Mouse (Mus musculus): ENCODE data around the gene C8a. TPM values are rescaled to one million over a fixed set of nuclear protein-coding genes. Genes with fewer than 3 reads are reported as not detected.

C8a gene
- 0.08 and 0.26 TPM in 2 replicates for polyA plus RNA-seq (2012; ENCODE audit: low replicate concordance)

DNA sequence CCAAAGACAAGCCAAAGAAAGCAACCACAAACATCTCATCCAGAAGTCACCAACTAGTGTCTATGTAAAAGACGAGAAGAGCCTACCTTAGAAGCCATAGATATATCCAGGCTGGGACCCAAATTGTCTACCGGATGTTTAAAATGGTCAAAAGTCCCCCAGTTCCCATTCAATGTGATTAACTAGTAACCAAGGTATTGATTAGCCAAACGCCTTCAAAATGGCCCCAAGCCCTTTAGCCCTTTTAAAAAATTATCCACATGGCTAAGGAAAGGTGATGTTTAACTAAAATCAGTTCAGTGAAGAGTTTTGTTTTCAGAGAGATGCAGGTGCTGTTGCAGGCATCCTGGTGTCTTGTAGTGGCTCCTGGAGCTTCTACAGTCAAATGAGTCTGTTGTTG is at the start of gene C8a:
TSS of gene C8a (minus strand) at position 76 of the 400 bp plus-strand sequence.

DNA sequence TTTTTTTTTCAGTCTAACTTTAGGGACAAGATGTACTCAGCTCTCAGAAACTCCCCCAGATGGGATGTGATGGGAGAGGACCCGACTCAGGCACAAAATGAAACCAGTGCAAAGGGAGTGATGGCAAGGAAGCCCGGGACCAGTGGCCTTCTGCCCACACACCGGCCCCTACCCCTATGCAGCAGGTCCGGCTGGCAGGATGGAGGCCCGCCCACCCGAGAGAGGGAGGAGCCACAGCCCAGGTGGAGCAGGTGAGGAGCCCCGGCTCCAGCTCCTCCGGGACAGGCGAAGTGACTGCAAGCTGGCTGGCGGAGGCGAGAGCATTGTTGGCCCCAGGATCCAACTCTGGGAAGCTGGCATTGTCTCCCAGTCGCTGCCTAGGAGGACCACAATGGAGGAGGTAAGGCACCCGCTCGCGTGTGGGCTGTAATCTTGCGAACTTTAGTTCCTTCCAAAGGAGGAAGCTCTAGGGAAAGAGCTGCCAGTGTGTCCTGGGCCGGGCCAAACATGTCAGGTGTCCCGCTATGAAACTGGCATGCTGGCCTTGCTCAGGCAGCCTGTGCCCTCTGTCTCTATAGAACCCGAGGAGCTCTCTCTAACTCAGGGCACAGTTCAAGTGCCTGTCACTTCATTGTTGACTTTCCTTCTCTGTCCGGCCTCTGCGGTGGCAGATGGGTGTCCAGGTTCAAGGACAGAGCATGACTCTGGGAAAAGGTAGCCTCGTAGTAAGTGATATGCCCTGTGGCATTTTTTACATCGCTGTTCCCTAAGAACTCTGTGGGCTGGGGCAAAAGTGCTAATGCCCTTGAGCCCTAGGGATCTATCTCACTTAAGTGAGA is 37.3 kb upstream of the C8a start, which contains the start of gene Fyb2:
TSS of gene Fyb2 (plus strand) at position 166 of the 839 bp plus-strand sequence.

DNA sequence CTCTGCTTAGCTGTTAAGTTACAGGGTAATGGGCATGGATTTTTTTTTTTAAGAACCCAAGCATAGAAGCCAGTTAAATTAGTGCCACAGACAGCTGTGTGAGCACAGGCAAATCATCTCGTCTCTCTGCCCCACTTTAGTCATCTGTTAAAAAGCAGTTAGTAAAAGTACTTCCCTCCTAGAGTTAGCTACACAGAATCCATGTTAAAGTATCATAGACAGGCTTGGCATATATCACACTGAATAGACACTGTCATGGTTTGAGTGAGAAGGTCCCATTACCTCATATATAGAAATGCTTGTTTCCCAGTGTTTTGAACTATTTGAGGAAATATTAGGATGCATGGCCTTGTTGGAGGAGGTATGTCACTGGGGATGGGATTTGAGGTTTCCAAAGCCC is 19.2 kb downstream of the C8a start, which contains the start of gene Gm17662:
TSS of gene Gm17662 (plus strand) at position 301 of the 400 bp plus-strand sequence.

DNA sequence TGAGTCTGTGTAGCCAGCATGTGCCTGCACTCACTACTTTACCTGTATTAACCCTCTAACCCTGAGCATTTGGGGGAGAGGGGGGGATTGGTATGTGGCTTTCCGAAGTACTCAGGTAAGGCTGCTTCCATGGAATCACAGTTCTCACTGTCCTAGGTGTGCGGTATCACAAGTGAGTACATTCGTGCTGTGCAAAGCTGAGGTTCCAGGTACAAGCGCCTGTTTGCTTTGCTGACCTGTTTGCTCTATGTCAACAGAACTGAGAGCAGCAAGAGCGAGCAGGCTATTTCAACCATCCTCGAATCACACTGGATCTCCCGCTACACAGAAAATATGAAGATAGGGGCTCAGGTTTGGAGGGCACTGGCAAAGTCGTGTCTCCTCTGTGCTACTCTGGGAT is 110.1 kb downstream of the C8a start, which contains the start of gene C8b:
TSS of gene C8b (plus strand) at position 253 of the 400 bp plus-strand sequence.

Other genes starting within 250 kb of the C8a start
- not detected in 2 replicates for gene C8b, start 110.1 kb downstream of the C8a start, polyA plus RNA-seq (2012; ENCODE audit: low replicate concordance)
- not detected in 2 replicates for gene Gm17662, start 19.1 kb downstream of the C8a start, polyA plus RNA-seq (2012; ENCODE audit: low replicate concordance)
- 0.22 TPM in 1 of 2 replicates, not detected in the other for gene Fyb2, start 37.1 kb upstream of the C8a start, polyA plus RNA-seq (2012; ENCODE audit: low replicate concordance)
- 0.02 TPM in 1 of 2 replicates, not detected in the other for gene Prkaa2, start 233.5 kb upstream of the C8a start, polyA plus RNA-seq (2012; ENCODE audit: low replicate concordance)

All from hematopoietic multipotent progenitor cell, adult 10-12 weeks (in vitro differentiated cells).